Mouse (Mus musculus): Measurements from ENCODE around the gene Rnf6. TPM values are rescaled to one million over a fixed set of nuclear protein-coding genes. Genes with fewer than 3 reads are reported as not detected.

The Rnf6 gene
- polyA plus RNA-seq (2014; fragmentation: Nextera tagmentation; extraction: Ambion mirVana) = 21.9 and 24.2 TPM in 2 replicates

GRCm38 (mm10) chr5:146220879-146221714 is at the start of gene Rnf6:
TSS of gene Rnf6 (minus strand) at chr5:146221555.
- Histone ChIP-seq H3K36me3 (ENCODE audit: control insufficient read depth, insufficient read depth, low read length) (peaks cover 5% of the 10 kb centered on the region; the same call in 1 of the 2 replicates), H3K27me3 (ENCODE audit: control insufficient read depth, insufficient read depth, low read length) (no peaks in the 10 kb centered on the region), H3K4me1 (ENCODE audit: control insufficient read depth, insufficient read depth, low read length) (peaks cover 4% of the 10 kb centered on the region; the same call in 1 of the 2 replicates), H3K9ac (ENCODE audit: low read length) (peak within 1 kb of the TSS; percentile 92), H3K9me3 (ENCODE audit: control insufficient read depth, low read length) (no peaks in the 10 kb centered on the region), H3K4me3 (ENCODE audit: low read depth, low read length) (peak within 1 kb of the TSS; percentile 65), H3K27ac (ENCODE audit: low read depth, low read length) (peak within 1 kb of the TSS; percentile 94), H3K4me2 (peak within 1 kb of the TSS; percentile 59)
- DNase-seq (ENCODE audit: low spot score, missing footprints) = peak; percentile 99
- WGBS = under 1% methylated on average over 66 of the region's 67 CpGs
- peak; percentile 100 for ATAC-seq (ENCODE audit: low FRiP score)

GRCm38 (mm10) chr5:146270593-146270992 is 49.2 kb upstream of the Rnf6 start:
- no peak for ATAC-seq (ENCODE audit: low FRiP score)
- DNase-seq (ENCODE audit: low spot score, missing footprints) = no peak
- H3K4me1 ChIP-seq (ENCODE audit: control insufficient read depth, insufficient read depth, low read length) = no peaks in the 10 kb centered on the region
- no peak overlapping the region for H3K27ac ChIP-seq (ENCODE audit: low read depth, low read length)
- H3K4me3 ChIP-seq (ENCODE audit: low read depth, low read length) = no peak overlapping the region
- WGBS = 89% methylated on average over 9 of the region's 9 CpGs
- H3K27me3 ChIP-seq (ENCODE audit: control insufficient read depth, insufficient read depth, low read length) = no peaks in the 10 kb centered on the region
- 0 out of 2 replicates have a peak, but pooled peaks cover 2% of the 10 kb centered on the region for H3K36me3 ChIP-seq (ENCODE audit: control insufficient read depth, insufficient read depth, low read length)
- no peaks in the 10 kb centered on the region for H3K9me3 ChIP-seq (ENCODE audit: control insufficient read depth, low read length)
- no peak overlapping the region for H3K9ac ChIP-seq (ENCODE audit: low read length)
- H3K4me2 ChIP-seq = no peak overlapping the region

GRCm38 (mm10) chr5:146267776-146268175 is 46.4 kb upstream of the Rnf6 start:
- no peak for ATAC-seq (ENCODE audit: low FRiP score)
- no peak overlapping the region for H3K27ac ChIP-seq (ENCODE audit: low read depth, low read length)
- no peak overlapping the region for H3K4me3 ChIP-seq (ENCODE audit: low read depth, low read length)
- H3K4me1 ChIP-seq (ENCODE audit: control insufficient read depth, insufficient read depth, low read length) = no peaks in the 10 kb centered on the region
- DNase-seq (ENCODE audit: low spot score, missing footprints) = no peak
- H3K9ac ChIP-seq (ENCODE audit: low read length) = no peak overlapping the region
- no peaks in the 10 kb centered on the region for H3K27me3 ChIP-seq (ENCODE audit: control insufficient read depth, insufficient read depth, low read length)
- WGBS = 94% methylated on average over 7 of the region's 7 CpGs
- 0 out of 2 replicates have a peak, but pooled peaks cover 2% of the 10 kb centered on the region for H3K36me3 ChIP-seq (ENCODE audit: control insufficient read depth, insufficient read depth, low read length)
- H3K9me3 ChIP-seq (ENCODE audit: control insufficient read depth, low read length) = no peaks in the 10 kb centered on the region
- H3K4me2 ChIP-seq = no peak overlapping the region

- 76% methylated on average over 6 of the region's 6 CpGs for WGBS
- DNase-seq (ENCODE audit: low spot score, missing footprints) (no peak), ATAC-seq (ENCODE audit: low FRiP score) (no peak)
- H3K9ac ChIP-seq (ENCODE audit: low read length) = no peak overlapping the region
- no peaks in the 10 kb centered on the region for H3K27me3 ChIP-seq (ENCODE audit: control insufficient read depth, insufficient read depth, low read length)
- H3K9me3 ChIP-seq (ENCODE audit: control insufficient read depth, low read length) = no peaks in the 10 kb centered on the region
- 0 out of 2 replicates have a peak, but pooled peaks cover 2% of the 10 kb centered on the region for H3K36me3 ChIP-seq (ENCODE audit: control insufficient read depth, insufficient read depth, low read length)
- no peak overlapping the region for H3K4me3 ChIP-seq (ENCODE audit: low read depth, low read length)
- H3K4me2 ChIP-seq = no peak overlapping the region
- H3K4me1 ChIP-seq (ENCODE audit: control insufficient read depth, insufficient read depth, low read length) = no peaks in the 10 kb centered on the region
- H3K27ac ChIP-seq (ENCODE audit: low read depth, low read length) = no peak overlapping the region
Observed at GRCm38 (mm10) chr5:146265934-146266591, 44.7 kb upstream of the Rnf6 start.

GRCm38 (mm10) chr5:146260003-146260402 is 38.6 kb upstream of the Rnf6 start:
- 56% methylated on average over 9 of the region's 9 CpGs for WGBS
- no peak for ATAC-seq (ENCODE audit: low FRiP score)

GRCm38 (mm10) chr5:146253644-146254043 is 32.3 kb upstream of the Rnf6 start:
- Histone ChIP-seq H3K27ac (ENCODE audit: low read depth, low read length) (no peak overlapping the region), H3K9ac (ENCODE audit: low read length) (no peak overlapping the region), H3K4me1 (ENCODE audit: control insufficient read depth, insufficient read depth, low read length) (no peaks in the 10 kb centered on the region), H3K9me3 (ENCODE audit: control insufficient read depth, low read length) (no peaks in the 10 kb centered on the region), H3K4me2 (no peak overlapping the region), H3K4me3 (ENCODE audit: low read depth, low read length) (no peak overlapping the region), H3K27me3 (ENCODE audit: control insufficient read depth, insufficient read depth, low read length) (no peaks in the 10 kb centered on the region), H3K36me3 (ENCODE audit: control insufficient read depth, insufficient read depth, low read length) (no peaks in the 10 kb centered on the region; the same call in 1 of the 2 replicates)
- no peak for DNase-seq (ENCODE audit: low spot score, missing footprints)
- WGBS = 74% methylated on average over 5 of the region's 5 CpGs
- ATAC-seq (ENCODE audit: low FRiP score) = no peak

More at GRCm38 (mm10) chr5:146260003-146260402, 38.6 kb upstream of the Rnf6 start:
- Histone ChIP-seq H3K27me3 (ENCODE audit: control insufficient read depth, insufficient read depth, low read length) (no peaks in the 10 kb centered on the region), H3K36me3 (ENCODE audit: control insufficient read depth, insufficient read depth, low read length) (peaks cover 3% of the 10 kb centered on the region; the same call in 1 of the 2 replicates), H3K9me3 (ENCODE audit: control insufficient read depth, low read length) (no peaks in the 10 kb centered on the region), H3K4me3 (ENCODE audit: low read depth, low read length) (no peak overlapping the region), H3K4me2 (no peak overlapping the region), H3K9ac (ENCODE audit: low read length) (no peak overlapping the region), H3K4me1 (ENCODE audit: control insufficient read depth, insufficient read depth, low read length) (no peaks in the 10 kb centered on the region), H3K27ac (ENCODE audit: low read depth, low read length) (no peak overlapping the region)
- DNase-seq (ENCODE audit: low spot score, missing footprints) = no peak

- ATAC-seq (ENCODE audit: low FRiP score) = no peak
- H3K36me3 ChIP-seq (ENCODE audit: control insufficient read depth, insufficient read depth, low read length) = no peaks in the 10 kb centered on the region
- no peak overlapping the region for H3K9ac ChIP-seq (ENCODE audit: low read length)
- no peak overlapping the region for H3K27ac ChIP-seq (ENCODE audit: low read depth, low read length)
- no peak overlapping the region for H3K4me2 ChIP-seq
- no peaks in the 10 kb centered on the region for H3K27me3 ChIP-seq (ENCODE audit: control insufficient read depth, insufficient read depth, low read length)
- H3K4me1 ChIP-seq (ENCODE audit: control insufficient read depth, insufficient read depth, low read length) = no peaks in the 10 kb centered on the region; the same call in 1 of the 2 replicates
- H3K9me3 ChIP-seq (ENCODE audit: control insufficient read depth, low read length) = no peaks in the 10 kb centered on the region
- WGBS = 87% methylated on average over 5 of the region's 5 CpGs
- no peak for DNase-seq (ENCODE audit: low spot score, missing footprints)
- H3K4me3 ChIP-seq (ENCODE audit: low read depth, low read length) = no peak overlapping the region
Observed at GRCm38 (mm10) chr5:146251663-146252429, 30.5 kb upstream of the Rnf6 start.

- WGBS = 93% methylated on average over 12 of the region's 12 CpGs
- no peak for ATAC-seq (ENCODE audit: low FRiP score)
- no peak for DNase-seq (ENCODE audit: low spot score, missing footprints)
- no peak overlapping the region for H3K4me2 ChIP-seq
- H3K27ac ChIP-seq (ENCODE audit: low read depth, low read length) = no peak overlapping the region
- H3K4me1 ChIP-seq (ENCODE audit: control insufficient read depth, insufficient read depth, low read length) = no peaks in the 10 kb centered on the region; the same call in 1 of the 2 replicates
- H3K9me3 ChIP-seq (ENCODE audit: control insufficient read depth, low read length) = no peaks in the 10 kb centered on the region
- H3K36me3 ChIP-seq (ENCODE audit: control insufficient read depth, insufficient read depth, low read length) = no peaks in the 10 kb centered on the region
- no peaks in the 10 kb centered on the region for H3K27me3 ChIP-seq (ENCODE audit: control insufficient read depth, insufficient read depth, low read length)
- no peak overlapping the region for H3K9ac ChIP-seq (ENCODE audit: low read length)
- H3K4me3 ChIP-seq (ENCODE audit: low read depth, low read length) = no peak overlapping the region
Observed at GRCm38 (mm10) chr5:146250369-146251075, 29.2 kb upstream of the Rnf6 start.
